Mouse (Mus musculus) activated CD4-positive, CD25-positive, alpha-beta regulatory T cell, adult 4 months (primary cell): ENCODE measurements around the gene Fhit. TPM values are rescaled to one million over a fixed set of nuclear protein-coding genes. Genes with fewer than 3 reads are reported as not detected.

Experiments used
- ATAC-seq: one replicate; pipeline ENCODE4 v1.8.0; 2017
- polyA plus RNA-seq, 2 experiments: library from polyadenylated mRNA; unstranded; fragments of 100-300 nt; shearing (Covaris generic); gene quantifications; one replicate each; pipeline ENCODE4 v1.2.1; 2017

Fhit gene
- polyA plus RNA-seq, 2 experiments from 2014 or later: 4.9 to 7.5 TPM

- ATAC-seq: no peak
Measured at GRCm38 (mm10) chr14:10485798-10486197, 676.0 kb downstream of the Fhit start.

DNA sequence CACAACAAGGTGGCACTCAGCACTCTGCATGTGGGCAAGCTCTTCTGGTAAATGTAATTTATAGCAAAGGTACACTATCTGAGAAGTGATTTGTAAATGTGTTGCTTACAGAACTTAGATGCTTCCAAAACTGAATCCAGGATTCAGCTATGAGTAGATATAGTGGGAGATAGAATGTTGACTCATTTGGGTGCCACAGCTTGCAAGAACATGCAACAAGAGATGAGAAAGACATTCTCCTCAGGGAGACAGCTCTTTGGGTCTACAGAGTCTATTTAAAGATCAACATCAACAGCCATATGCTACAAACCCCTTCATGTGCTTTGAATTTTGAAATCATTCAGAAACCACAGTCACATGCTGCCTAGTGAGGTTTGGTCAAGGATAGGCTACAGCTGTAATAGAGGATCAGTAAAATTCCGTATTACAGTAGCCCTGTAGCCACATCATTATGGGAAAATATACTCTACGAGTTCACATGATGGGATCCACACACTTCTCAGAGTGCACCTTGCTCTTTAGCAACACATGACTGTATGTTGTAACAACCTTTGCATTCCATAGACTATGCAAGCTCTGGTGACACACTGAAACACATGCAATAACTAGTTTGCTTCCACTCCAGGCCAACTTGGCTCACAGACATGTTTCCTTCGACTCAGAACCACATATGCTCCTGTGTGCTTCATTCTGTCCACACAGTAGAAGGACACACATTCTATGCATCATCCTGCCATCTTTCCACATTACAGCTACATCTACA, 678.8 kb downstream of the Fhit start:
- ATAC-seq: no peak

DNA sequence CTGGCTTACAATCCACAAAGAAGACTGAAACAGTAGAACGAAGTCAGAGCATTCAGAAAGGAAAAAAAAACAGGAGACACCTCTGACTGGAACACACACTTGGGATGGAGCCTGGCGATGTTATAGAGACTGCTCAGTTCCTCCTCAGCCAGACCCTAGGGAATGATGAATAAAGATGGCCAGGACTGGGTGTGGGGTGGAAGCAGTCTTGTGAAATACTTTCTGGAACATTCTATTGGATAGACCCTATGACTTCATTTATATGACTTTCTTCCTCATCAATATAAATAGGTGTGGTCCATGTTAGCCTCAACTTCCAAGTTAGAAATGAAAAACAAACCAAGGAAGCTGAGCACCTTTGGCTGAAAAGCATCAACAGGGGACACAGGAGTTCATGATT, 680.5 kb downstream of the Fhit start:
- ATAC-seq: no peak

GRCm38 (mm10) chr14:10480681-10481080, 681.2 kb downstream of the Fhit start:
- ATAC-seq: no peak

DNA sequence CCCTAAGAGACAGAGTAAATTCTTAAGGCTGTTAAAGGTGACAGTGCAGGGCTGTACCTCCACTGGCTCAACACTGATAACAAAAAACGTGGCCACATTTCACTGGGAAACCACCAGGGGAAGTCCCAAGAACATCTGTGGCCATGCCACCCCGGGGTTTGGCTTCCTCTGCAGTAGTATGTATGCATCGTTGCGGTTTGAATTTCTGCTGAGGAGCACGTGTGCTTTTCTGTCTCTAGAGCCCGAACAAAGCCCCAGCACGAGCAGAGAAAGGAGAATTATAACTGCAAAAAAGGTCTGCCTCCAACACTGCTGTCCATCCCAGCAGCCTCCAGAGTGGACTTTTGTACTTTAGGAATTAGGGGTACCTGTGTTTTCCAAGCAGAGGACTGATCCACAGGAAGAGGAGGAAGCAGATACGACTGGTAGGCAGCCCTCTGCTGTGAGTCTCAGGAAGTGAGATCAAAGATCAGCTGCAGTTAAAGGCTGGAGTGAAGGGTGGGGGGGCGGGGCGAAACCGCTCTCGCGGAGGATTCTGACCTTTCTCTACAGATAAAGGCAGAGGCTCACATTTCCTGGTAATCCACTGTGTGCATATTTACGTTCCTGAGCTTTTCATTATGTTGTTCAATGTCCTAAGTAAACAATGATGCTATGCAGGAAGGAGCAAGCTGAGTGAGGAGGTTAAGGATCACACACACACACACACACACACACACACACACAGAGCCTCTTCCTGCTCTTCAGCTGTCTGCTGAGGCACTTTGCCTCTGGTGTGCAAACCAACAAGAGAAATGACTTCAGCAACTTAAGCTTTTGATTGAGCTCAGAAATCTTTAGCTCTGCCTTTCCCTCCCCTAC, 708.6 kb downstream of the Fhit start:
- peak; percentile 90 for ATAC-seq

DNA sequence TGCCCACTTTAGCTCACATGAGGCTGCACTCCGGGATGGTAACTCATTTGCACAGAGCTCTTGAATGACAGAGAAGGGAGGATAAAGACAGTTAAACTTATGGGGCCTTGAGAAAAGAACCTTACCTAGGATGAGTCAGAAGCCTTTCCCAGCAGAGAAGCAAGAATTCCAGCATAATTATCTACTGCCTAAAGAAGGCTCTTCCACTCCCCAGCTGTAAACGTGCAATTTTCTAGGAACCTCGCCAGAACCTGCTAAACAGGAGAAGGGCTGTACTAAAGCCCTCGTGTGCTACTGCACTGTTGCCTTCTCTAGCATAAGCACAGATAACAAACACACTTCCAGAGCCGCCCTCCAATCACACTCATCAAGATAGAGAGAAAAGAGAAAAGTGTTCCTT, 709.6 kb downstream of the Fhit start:
- no peak for ATAC-seq

GRCm38 (mm10) chr14:10445360-10445759, 716.5 kb downstream of the Fhit start:
- no peak for ATAC-seq

DNA sequence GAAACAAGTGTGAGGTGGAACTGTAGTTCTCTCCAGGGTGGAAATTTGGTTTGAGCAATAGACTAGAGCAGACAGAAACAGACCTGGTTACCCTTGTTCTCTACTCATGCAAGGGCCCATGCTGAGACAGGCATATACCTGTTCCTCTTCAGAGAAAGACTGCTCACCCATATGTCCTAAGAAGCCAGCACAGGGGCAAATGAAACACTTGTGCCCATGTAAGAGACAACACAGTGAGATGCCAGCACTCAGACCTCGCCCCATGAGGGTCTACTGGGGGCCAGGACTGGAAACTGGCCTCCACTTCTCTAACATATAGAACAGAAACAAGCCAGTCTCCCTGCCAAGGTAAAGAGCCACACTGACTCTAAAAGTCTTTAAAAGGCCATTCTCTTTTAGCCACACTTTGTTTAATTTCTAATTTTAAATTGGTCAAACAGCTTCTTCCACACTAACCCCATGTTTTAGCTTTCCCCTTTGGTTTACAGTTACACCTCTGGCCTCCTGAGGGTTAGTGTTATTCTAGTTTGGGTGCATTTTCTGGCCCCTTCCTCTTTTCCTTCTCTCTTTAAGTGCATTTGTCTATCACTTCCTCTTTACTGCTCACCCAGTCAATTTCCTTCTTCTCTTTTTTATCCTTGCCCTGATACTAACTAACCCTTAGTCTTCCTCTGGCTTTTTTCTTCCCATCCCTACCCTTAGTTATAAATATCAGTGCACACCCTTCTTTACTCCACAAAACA, 722.7 kb downstream of the Fhit start:
- ATAC-seq: no peak

DNA sequence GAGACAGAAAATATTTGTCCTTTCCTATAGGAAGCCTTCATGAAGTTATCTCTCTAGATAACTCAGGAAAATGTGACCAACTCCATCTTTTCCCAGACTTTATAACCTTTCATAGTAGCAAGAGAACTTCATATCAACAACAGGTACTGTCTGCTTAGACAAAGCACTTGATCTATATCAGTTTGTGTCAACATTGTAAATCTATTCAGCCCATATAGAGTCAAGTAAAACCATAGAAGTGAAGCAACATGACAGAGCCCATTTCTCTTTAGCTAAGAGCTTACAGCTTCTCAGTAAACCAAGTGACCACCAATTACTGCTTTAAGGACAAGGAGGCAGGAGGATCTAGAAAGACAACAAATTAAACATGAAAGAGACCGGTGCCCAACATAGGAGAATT, 725.6 kb downstream of the Fhit start:
- no peak for ATAC-seq

- ATAC-seq: no peak
Measured at GRCm38 (mm10) chr14:10432502-10432901, 729.3 kb downstream of the Fhit start.

GRCm38 (mm10) chr14:10430396-10431000, 731.3 kb downstream of the Fhit start:
- no peak for ATAC-seq

- no peak for ATAC-seq
Measured at GRCm38 (mm10) chr14:10423499-10423898, 738.3 kb downstream of the Fhit start.

DNA sequence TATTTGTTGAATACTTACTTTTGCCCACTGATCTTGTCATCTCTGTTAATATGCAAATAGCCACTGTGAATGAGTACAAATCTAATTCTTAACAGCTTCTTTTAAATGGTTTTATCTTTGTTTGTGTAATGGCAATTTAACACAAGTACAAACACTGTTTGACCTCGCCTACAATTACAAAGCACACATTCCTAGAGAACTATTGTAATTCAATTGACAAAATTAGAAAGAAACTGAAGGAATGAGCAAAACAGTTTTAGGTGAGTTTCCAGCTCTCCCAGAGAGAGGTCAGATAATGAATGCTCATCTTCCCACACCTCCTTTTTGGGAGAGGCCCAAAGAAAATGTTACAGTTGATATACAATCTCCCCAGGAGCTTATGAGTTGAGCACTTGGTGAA, 739.6 kb downstream of the Fhit start:
- ATAC-seq: no peak

- ATAC-seq: no peak
Measured at GRCm38 (mm10) chr14:10415068-10415467, 746.8 kb downstream of the Fhit start.

DNA sequence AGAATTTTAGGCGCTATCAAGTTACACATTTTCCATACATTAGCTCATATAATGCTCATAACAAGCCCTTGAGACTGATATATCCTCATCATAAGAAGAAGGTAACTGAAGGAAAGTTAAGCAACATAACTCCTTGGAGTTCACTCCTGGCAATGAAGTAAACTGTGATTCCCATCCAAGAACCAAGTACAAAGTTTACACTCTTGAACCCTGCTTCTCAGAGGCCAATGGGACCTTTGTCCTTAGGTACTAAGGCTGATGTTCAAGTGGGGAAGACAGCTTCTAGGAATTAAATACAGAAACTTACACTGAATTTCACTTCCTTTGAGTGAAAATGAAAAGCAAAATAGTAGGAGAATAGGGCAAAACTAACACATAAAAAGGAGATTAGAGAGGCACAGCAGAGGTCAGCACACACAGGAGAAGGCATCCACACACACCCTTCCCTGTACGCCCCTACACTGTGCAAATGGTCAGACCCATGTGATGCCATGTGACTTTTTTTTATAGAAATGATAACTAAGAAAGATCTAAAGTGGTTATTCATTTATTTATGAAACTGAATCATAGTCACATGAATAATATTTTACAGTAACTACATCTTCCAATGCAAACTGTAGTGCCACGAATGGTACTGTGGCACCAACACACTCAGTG, 752.4 kb downstream of the Fhit start:
- ATAC-seq: no peak

DNA sequence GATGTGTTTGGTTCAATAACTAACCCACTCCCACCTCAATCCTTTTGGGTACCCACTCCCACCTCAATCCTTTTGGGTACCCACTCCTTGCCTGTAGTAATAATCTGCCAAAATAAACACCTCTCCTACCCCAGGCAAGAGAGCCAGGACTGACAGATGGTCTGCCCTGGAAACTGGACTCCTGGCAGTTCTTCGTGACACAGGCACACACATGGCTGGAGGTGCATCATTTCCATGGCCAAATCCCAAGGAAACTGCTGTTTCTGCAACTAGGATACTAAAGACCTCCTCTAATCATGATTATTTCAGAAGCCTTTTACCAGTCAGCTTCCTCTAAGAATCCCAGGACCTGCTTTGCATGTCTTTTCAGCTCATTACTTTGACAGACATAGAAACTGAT, 756.5 kb downstream of the Fhit start:
- no peak for ATAC-seq

- no peak for ATAC-seq
Measured at GRCm38 (mm10) chr14:10367783-10368680, 793.8 kb downstream of the Fhit start.

- no peak for ATAC-seq
Measured at GRCm38 (mm10) chr14:10366808-10367207, 795.0 kb downstream of the Fhit start.

DNA sequence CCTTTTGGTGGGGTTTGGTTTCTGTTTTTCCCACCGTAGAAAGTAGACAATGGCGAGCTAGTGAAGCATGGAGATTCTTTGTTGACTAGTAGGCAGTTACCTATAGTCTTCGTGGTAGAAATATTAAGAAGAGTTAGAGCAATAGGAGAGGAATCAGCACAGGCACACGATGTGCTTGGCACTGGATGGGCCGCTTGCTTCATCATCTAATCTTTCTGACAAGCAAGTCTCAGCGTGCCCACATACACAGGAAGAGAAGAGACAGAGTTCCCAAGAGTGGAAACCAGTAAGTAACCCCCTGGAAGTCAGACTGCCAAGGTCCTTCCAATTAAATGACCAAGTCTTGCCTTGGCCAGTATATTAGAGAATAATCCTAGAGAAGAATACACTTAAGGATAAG, 797.6 kb downstream of the Fhit start:
- no peak for ATAC-seq

GRCm38 (mm10) chr14:10363306-10363705, 798.5 kb downstream of the Fhit start:
- ATAC-seq: no peak

- ATAC-seq: no peak
Measured at GRCm38 (mm10) chr14:10345905-10346304, 815.9 kb downstream of the Fhit start.
